Mouse (Mus musculus): ENCODE data around the gene Zdhhc11.
A peak's percentile ranks its signal among the peaks of the same experiment; 100 is the strongest.

GRCm38 (mm10) chr13:74001492-74001891 is 37.8 kb downstream of the Zdhhc11 start:
- TF ChIP-seq MAFK (IDR thresholded peaks at IDR 0.05; ENCODE audit: insufficient read depth, low read depth, low read length) (0 out of 2 replicates have a peak, but pooled peaks have one; percentile 52), ZNF384 (IDR thresholded peaks at IDR 0.05; ENCODE audit: low read depth, low read length) (no peak), CHD2 (IDR thresholded peaks at IDR 0.05; ENCODE audit: low read depth, low read length) (no peak), HCFC1 (IDR thresholded peaks at IDR 0.05; ENCODE audit: borderline replicate concordance, insufficient read depth, low read length) (no peak), ZC3H11A (IDR thresholded peaks at IDR 0.05; ENCODE audit: borderline replicate concordance, low read depth, low read length) (no peak)

All from ES-E14 (cell line).